Mouse (Mus musculus): Measurements from ENCODE around the gene Mbd3.

Gene Mbd3

GRCm38 (mm10) chr10:80423562-80423961 is 24.2 kb upstream of the Mbd3 start:
- DNase-seq (ENCODE audit: low spot score) = peak; percentile 61

GRCm38 (mm10) chr10:80421651-80422472 is 22.5 kb upstream of the Mbd3 start:
- DNase-seq (ENCODE audit: low spot score) = no peak

- no peak for DNase-seq (ENCODE audit: low spot score)
Observed at GRCm38 (mm10) chr10:80421208-80421607, 21.9 kb upstream of the Mbd3 start.

GRCm38 (mm10) chr10:80420729-80421128 is 21.4 kb upstream of the Mbd3 start:
- no peak for DNase-seq (ENCODE audit: low spot score)

DNA sequence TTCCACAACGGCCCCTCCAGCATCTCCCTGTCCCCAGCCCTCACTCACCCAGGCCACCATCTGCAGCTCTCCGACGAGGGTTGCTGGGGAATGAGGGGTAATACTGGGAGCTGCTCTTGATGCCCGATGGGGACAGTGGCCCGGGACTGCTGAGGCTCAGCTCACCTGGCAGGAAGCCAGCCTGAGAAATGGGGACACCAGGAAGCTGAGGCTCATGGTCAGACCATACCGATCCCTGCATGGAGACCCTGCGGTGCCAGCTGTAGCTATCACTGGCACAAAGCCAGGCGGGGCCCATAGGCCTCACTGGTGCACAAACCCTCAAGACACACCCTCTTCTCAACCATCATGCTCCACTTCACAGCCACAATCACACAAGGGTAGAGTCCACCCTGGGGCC is 20.1 kb upstream of the Mbd3 start:
- no peak for DNase-seq (ENCODE audit: low spot score)

GRCm38 (mm10) chr10:80418311-80418710 is 19.0 kb upstream of the Mbd3 start:
- peak; percentile 37 for DNase-seq (ENCODE audit: low spot score)

DNA sequence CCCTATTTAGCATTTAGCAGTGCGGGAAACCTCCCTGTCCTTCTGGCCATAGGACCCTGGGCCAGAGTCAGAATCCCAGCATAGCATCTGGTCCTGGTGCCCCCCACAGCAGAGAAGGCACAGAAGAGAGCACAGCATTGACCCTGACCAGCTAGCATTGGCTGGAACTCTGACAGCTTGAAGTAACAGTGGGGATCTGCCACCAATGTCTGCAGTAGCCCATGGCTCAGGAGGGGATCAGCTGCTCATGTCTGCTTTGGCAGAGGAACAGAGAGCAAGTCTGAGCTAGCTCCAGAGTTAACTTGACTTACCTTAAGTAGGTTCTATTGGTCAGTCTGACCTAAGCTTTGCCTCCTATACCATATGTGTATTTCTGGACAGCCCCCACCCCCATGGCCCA is 18.5 kb upstream of the Mbd3 start:
- no peak for DNase-seq (ENCODE audit: low spot score)

GRCm38 (mm10) chr10:80417371-80417770 is 18.0 kb upstream of the Mbd3 start:
- no peak for DNase-seq (ENCODE audit: low spot score)

GRCm38 (mm10) chr10:80415566-80415965 is 16.2 kb upstream of the Mbd3 start:
- no peak for DNase-seq (ENCODE audit: low spot score)

- DNase-seq (ENCODE audit: low spot score) = no peak
Observed at GRCm38 (mm10) chr10:80412656-80413541, 13.5 kb upstream of the Mbd3 start.

- no peak for DNase-seq (ENCODE audit: low spot score)
Observed at GRCm38 (mm10) chr10:80407924-80408323, 8.6 kb upstream of the Mbd3 start.

- peak; percentile 96 for DNase-seq (ENCODE audit: low spot score)
Observed at GRCm38 (mm10) chr10:80406684-80407501, 7.5 kb upstream of the Mbd3 start, which contains the start of gene Uqcr11. TSS of gene Uqcr11 (minus strand) at chr10:80406830.

GRCm38 (mm10) chr10:80405481-80406173 is 6.3 kb upstream of the Mbd3 start:
- DNase-seq (ENCODE audit: low spot score) = no peak

DNA sequence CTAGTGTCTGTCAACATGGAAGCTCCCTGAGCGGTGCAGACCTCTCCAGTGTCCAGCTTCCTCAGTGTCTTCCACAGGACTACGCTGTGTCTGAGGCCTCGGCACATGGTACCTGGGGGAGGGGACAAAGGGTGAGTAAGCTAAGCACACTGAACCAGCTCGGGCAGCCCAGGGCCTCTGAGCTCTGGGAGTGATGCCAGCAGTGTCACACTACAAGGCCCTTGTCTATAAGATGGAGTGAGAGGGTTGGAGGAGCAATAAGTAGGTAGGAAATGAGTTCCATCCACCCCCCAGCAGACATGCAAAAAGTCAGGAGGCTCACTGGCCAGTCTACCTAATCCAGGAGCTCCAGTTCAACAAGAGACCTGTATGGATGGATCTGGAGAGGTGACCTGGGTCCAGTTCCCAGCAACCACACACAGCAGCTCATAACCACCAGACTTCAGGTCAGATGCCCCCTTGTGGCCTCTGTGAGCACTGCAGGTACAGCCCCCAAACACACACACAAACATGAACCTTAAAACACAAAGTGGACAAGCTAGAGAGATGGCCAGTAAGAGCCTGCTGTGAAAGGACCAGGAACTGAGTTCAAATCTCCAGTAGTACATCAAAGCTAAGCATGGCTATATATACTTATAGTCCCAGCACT is 3.8 kb upstream of the Mbd3 start:
- peak; percentile 37 for DNase-seq (ENCODE audit: low spot score)

- no peak for DNase-seq (ENCODE audit: low spot score)
Observed at GRCm38 (mm10) chr10:80400704-80401161, 1.4 kb upstream of the Mbd3 start.

- no peak for DNase-seq (ENCODE audit: low spot score)
Observed at GRCm38 (mm10) chr10:80399973-80400703, 788 bp upstream of the Mbd3 start.

DNA sequence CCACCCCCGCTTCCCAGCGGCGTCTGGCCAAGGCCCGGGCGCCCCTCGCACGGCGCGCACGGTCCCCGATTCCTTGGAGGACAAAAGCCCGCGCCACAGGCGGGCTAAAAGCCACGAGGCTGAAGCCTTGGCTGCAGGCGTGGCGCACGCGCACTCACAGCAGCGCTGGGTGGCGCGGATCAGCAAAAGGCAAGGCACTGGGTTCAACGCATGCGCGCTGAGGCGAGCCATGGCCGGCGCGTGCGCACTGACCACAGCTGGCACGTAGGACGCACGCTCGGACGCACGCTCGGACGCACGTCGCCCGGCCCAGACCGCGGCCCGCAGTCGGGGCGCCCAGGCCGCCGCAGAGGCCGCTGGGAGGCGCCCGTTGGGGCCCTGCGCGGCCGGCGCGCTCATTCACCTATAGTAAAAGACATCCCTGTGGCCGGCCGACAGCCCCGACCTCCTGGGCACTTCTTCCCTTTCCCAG is 595 bp downstream of the Mbd3 start:
- peak; percentile 100 for DNase-seq (ENCODE audit: low spot score)

- peak; percentile 60 for DNase-seq (ENCODE audit: low spot score)
Observed at GRCm38 (mm10) chr10:80398174-80398535, 1.2 kb downstream of the Mbd3 start.

- DNase-seq (ENCODE audit: low spot score) = no peak
Observed at GRCm38 (mm10) chr10:80397524-80398173, 1.7 kb downstream of the Mbd3 start.
